Mouse (Mus musculus) monocyte, adult 5-6 weeks (primary cell): Measurements from ENCODE around the gene Atxn7l3. TPM values are rescaled to one million over a fixed set of nuclear protein-coding genes. Genes with fewer than 3 reads are reported as not detected.
A peak's percentile ranks its signal among the peaks of the same experiment; 100 is the strongest.

Experiments
- ATAC-seq: fragments of 153-309, 156-312 bp; replicated peaks from 2 replicates; pipeline ENCODE4 v1.8.0; 2017; ENCODE audit warnings: mild to moderate bottlenecking; ENCODE audit not compliant: low TSS enrichment, insufficient number of reproducible peaks, severe bottlenecking, poor library complexity, low FRiP score
- total RNA-seq: library from RNA; stranded (forward); fragments of 200-1000, 200-491, 200-594 nt; gene quantifications from 3 replicates; pipeline ENCODE4 v1.2.3, GENCODE M21; 2017

The Atxn7l3 gene
- total RNA-seq, 1 experiment from 2014 or later = 29.9 TPM

- 0 out of 2 replicates have a peak, but pooled peaks have one; percentile 32 for ATAC-seq
Observed at GRCm38 (mm10) chr11:102319941-102320685, 23.7 kb upstream of the Atxn7l3 start.

DNA sequence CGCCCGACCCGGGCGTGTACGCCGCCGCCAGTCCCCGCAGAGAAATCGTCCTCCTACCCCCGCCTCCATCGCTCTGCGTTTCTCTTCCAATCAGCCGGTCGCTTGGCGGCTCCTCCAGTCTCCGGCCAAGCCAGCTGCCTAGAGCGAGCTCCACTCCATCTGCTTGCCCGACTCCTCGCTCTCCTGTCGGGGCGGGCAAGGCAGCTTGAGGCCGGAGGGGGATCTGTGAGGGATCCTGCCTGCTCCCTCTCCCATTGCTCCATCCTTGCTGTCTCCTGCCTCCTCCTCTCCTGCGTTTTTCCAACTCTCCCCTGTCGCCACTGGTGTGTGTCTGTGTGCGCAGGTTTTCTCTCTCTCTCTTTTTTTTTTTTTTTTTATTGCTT, 23.0 kb upstream of the Atxn7l3 start, which contains the start of gene Ubtf:
Gene Ubtf (minus strand): TSS at position 333 of the 383 bp plus-strand sequence.
- ATAC-seq = peak; percentile 29

DNA sequence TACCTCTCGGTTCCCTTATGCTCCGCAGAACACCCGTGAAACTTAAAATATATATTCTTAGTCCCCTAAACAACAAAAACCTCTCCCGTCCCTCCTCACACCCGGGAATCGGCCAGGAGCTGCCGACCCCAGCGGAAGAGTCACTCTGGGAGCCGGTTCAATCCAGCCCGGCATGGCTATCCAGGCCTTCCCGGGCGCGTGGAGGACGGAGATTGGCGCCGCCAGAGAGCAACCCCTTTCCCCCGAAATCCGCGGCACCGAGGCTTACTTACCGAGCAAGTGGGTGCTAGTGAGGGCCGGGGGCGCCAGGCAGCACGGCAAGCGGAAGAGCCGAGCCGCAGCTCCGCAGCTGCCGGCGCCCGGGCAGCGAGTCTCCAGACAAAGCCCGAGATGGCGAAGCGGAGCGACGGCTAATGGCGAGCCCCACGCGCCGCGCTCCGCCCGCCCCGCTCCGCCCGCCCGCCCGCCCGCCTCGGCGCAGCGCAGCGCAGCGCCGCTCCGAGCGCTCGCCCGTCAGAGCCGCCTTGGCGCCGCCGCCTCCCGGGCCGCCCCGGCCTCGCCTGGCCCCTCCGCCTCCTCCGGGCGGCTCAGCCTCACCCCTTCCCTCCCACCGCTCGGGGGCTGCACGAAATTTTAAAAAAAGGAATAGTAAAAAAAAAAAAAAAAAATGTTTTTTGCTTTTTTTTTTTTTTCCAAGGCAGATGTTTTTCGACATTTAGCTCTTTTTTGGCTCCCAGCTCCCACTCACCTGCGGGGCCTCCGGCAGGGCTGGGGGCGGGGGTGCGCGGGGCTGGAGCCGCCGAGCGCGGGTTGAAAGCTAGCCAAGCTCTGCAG, 22.4 kb upstream of the Atxn7l3 start:
- ATAC-seq = no peak

DNA sequence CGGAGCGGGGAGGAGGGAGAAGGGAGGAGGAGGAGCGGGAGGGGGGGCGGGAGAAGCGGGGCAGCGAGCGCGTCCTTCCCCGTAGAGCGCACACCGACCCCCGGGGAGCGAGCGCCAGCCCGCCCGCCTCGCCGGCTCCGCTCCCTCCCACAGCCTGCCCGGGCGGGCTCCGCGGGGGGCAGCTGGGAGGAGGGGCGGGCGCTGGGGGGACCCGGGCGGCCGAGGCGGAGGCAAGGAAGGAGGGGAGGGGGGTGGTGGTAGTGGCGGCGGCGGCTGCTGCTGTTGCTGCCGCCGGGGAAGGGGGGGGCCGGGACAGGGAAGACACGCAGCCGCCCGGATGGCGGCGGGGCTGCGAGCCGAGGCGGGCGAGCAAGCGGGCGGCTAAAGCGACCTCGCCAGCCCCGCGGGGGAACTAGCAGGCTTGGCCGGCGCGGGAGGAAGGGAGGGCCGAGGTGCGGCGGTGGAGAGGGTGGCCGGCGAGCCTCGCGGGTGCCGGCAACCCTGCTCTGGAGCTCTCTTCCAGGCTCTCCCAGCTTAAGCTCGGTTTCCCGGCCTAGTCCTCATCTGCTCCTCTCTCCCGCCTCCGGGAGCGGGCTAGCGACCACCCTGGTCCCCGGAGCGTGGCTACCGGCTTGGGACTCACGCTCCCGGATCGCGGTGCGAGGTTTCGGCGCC, 21.6 kb upstream of the Atxn7l3 start:
- no peak for ATAC-seq

DNA sequence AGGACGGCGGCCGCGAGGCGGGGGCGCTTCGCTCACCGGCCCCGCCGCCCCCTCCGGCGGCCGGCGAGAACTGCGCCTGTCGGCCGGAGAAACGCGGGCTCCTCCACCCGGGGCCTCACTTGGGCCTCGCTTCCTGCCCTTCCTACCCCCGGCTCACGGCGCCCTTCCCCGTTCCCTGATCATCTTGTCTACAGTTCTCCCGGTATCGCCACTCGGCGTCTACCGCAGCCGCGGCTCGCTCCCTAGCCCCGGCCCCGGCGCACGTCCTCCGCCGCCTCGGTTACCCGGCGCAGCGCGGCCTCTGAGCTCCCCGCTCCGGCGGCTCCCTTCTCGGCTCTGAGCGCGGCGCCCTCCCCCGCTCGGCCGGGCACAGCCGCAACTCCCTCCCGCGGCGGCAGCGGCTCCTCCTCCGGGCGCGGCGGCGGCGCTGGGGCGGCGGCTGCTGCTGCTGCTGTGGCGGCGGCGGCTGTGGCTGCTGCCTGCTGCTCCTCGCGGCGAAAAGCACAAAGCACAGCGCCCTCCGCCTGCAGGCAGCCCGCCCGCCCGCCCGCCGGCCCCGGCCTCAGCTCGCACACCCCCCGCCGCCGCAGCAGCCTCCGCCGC, 21.0 kb upstream of the Atxn7l3 start:
- no peak for ATAC-seq

DNA sequence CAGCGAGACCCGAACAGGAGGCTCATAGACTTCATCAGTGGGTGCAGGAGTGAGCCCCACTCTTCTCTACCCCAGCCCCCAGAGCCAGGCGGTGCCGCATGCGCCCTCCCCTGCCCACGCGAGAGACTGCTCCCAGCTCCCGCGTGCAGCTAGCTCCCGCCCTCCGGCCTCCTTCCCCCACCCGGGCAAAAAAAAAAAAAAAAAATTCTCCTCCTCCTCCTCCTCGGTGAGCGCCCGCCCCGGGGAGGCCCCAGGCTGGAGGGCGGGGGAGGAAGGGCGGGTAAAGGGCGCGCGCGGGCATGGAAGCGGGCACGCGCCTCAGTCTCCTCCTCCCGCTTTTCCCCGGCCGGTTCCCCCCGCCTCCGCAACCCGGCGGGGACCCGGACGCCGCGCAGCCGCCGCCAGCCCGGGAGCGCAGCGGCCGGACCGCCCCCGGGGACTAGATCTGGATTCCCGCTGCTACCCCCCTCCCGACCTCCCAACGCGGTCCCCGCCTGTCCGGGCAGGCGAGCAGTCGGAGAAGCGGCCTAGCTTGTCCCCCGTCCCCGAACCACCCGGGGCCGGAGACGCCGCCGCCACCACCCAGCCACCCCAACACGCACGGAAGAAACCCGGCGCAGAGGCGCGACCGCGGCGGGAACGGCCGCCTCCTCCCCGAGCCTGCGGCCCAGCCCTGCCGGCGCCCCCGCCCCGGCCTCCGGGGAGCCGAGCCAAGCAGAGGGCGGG, 20.3 kb upstream of the Atxn7l3 start:
- ATAC-seq = peak; percentile 48

- no peak; the same call in 1 of the 2 replicates for ATAC-seq
Observed at GRCm38 (mm10) chr11:102315690-102316571, 19.5 kb upstream of the Atxn7l3 start.

- no peak for ATAC-seq
Observed at GRCm38 (mm10) chr11:102314321-102314720, 17.9 kb upstream of the Atxn7l3 start.

- no peak for ATAC-seq
Observed at GRCm38 (mm10) chr11:102312586-102312985, 16.2 kb upstream of the Atxn7l3 start.

DNA sequence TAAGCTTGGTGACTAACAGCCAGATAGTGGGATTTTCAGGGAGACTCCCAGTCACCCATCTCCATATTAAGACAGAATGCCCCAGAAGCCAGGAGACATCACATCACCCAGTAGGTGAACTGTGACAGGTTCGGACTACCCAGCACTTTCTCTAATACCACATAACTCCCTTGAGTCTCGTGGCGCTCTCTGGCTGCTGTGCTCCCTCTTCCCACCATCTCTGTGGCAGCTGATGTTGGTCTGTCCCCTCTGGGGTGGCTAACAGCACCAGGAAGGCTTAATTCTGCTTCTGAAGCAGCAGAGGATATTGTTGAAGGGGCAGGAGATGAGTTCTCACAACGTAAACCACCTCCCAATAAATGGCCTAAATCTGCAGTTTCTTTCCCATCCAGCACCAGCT, 15.5 kb upstream of the Atxn7l3 start:
- ATAC-seq = no peak

DNA sequence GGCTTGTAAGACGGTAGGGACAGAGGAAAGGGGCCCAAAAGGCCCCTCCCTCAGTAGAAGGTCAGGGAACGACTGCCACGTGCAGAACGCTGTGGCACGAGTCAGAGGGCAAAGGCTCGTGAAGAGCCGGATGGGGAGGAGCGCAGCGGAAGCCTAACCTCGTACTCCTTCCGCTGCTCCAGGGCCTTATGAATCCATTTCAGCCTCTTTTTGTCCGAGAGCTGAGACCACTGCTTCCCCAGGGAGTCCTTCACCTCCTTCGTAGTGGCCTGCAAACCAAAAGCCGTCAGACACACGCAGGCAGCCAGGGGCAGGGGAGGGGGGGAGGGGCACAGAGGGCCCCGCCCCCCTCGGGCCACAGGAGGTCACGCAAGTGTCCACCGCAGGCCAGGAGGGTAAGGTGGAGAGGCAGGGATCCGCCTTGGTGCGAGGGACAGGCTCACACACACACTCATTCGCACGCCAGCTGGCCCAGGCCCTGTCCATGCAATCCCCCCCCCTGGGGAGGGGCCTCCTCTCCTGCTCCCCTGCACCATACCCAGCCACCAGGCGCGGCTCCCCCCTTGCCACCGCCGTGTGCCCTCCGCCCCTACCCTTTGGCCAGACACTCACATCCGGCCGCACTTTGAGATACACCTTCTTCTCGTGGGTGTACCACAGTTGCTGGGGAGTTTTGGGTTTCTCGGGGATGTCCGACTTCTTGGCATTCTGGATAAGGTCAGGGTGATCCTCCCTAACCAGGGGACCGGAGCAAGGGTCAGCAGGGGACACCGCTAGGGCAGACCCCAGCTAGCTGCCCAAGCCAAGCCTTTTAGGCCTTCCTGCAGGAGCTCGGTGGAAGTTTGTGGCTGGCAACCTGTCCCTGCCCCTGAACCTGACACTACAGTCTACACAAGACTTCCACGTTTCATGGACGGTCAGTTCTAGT, 14.6 kb upstream of the Atxn7l3 start:
- no peak for ATAC-seq

DNA sequence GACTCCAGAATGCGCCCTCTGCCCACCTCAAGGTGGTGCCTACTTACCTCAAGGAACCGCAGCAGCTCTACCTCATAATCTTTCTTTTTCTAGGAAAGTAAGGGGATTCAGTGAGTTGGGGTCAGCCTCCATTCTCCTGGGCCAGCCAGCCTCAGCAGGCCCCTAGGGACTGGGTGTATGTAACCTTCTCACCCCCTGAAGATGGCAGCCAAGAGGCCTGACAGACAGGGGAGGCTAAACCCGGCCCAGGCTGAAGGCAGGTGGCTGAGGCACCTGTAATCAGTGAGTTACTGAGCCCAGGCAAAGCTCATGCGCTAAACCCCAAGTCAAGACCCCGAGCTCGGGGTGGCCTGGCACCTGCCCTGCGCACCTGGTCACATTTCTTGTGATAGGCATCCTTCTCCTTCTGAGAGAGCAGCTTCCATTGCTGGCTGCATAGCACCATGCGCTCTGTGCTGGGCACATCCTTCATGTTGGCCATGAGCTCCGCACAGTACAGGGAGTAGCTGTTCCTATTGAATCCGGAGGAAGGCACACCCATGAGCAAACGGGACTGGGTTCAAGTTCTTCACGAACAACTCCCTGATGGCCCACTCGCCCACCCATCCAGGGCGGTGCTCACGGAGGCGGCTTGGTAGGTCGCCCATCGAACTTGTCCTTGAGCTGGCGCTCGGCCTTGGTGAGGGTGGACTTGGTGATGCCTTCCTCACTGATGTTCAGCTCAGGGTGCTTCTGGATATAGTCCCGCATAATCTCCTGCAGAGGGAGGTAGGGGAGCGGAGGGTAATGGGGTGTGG, 13.6 kb upstream of the Atxn7l3 start:
- ATAC-seq = no peak

DNA sequence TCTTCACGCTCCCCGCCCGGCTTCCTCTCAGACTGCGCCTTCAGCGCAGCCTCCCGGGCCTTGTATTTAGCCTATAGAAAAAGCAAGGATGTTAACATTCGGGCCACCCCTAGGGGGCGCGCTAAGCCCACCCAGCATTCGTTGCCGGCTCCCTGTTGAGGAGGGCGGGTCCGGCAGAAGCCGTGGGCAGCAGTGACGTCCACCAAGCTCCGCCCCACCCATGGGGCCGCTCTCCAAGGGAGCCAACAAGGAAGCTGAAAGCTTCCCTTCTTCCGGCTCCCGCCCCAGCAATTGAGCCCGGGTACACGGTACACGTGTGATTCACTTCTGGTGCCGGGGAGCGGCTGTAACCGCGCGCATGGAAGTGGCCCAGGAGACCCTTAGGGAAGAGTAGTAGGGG, 12.5 kb upstream of the Atxn7l3 start:
- ATAC-seq = peak; percentile 92

DNA sequence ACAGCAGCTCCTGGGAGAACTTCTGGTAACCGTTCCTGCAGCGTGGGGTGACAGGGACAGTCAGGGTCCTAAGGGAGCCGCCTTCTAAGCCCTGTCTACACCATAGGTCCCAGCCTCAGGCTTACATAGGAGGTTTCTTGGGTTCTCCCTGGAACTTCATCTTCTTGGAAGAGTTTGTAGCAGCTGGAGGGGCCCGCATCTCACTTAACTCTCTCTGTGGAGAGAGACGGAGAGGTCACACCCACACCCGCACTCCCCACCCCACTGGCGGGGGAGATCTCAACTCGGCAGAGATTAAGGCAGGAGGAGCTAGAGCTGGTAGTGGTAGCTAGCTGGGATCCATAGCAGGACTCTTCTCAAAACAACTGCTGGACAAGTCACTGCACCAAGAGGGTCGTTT, 11.7 kb upstream of the Atxn7l3 start:
- ATAC-seq = no peak

DNA sequence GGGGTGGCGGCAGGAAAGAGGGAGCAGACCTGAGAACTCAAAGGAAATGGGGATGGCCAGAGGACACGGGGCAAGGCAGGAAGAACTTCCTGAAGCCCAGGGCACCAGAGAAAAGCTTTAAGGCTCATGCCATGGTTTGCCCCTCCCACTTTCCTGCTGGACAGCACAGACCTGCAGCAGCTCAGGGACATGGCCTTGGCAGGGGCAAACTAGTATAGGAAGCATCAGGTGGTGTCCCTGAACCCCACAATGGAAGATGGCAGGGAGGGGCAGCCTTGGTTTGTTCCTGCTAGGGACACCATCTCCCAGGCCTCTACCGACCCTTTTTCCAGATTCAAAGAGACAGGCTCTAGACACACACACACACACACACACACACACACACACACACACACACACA, 8.9 kb upstream of the Atxn7l3 start:
- ATAC-seq = no peak

- ATAC-seq = no peak
Observed at GRCm38 (mm10) chr11:102304141-102304540, 7.7 kb upstream of the Atxn7l3 start.
